8 mouse cellular contexts compared by ENCODE assay signal in the genomic region with DNA sequence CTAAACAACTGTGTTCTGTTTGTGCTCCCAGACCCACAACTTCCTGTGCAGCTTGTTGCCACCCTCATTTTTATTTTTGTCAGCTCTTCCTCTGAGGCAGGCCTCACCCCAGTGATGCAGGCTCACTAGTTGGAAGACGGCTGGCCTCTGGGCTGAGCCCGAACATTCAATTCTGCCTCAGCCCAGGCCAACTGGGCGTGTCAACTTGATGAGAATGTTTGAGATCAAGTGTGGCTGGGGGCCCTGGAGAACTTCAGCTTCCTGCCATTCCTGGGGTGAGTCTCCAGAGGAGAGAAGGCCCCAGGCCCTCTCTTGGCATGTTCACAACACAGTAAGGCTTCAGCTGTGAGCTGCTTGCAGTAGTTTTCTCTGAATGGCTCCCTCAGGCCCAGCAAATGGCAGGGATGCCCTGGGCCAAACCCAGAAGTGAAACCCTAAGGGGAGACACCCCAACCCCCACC. TPM values are rescaled to one million over a fixed set of nuclear protein-coding genes. Genes with fewer than 3 reads are reported as not detected.
DNase-seq lines count a peak whose midpoint lies in the region; ATAC-seq lines count a peak whose summit lies in the region.

No protein-coding gene starts in this region.

- peaks cover 51% of the 10 kb centered on the region for H3K4me1 ChIP-seq in embryonic facial prominence, embryonic 13.5 days
- H3K4me1 ChIP-seq in intestine, embryonic 16.5 days (ENCODE audit: control insufficient read depth, insufficient read depth, low read length): peaks cover 46% of the 10 kb centered on the region
- 0 out of 2 replicates have a peak, but pooled peaks cover 5% of the 10 kb centered on the region for H3K4me1 ChIP-seq in hindbrain, embryonic 12.5 days

- ATAC-seq in embryonic facial prominence, embryonic 13.5 days (ENCODE audit: insufficient number of reproducible peaks, insufficient read depth, low FRiP score, low TSS enrichment, low read depth): no peak
- no peak; the same call in 1 of the 2 replicates for ATAC-seq in intestine, embryonic 16.5 days
- no peak for ATAC-seq in hindbrain, embryonic 12.5 days (ENCODE audit: low FRiP score)

- no peak overlapping the region for H3K4me2 ChIP-seq in embryonic facial prominence, embryonic 13.5 days
- no peak overlapping the region for H3K4me2 ChIP-seq in intestine, embryonic 16.5 days (ENCODE audit: low read depth, low read length)
- no peak overlapping the region for H3K4me2 ChIP-seq in hindbrain, embryonic 12.5 days (replicated peaks)

- H3K9me3 ChIP-seq in embryonic facial prominence, embryonic 13.5 days: no peaks in the 10 kb centered on the region
- H3K9me3 ChIP-seq in intestine, embryonic 16.5 days (ENCODE audit: control insufficient read depth, low read length): no peaks in the 10 kb centered on the region
- H3K9me3 ChIP-seq in hindbrain, embryonic 12.5 days (replicated peaks): no peaks in the 10 kb centered on the region

- H3K9ac ChIP-seq in embryonic facial prominence, embryonic 13.5 days: no peak overlapping the region
- peak overlapping the region; percentile 30; the same call in 1 of the 2 replicates for H3K9ac ChIP-seq in intestine, embryonic 16.5 days (ENCODE audit: low read depth, low read length)
- no peak overlapping the region for H3K9ac ChIP-seq in hindbrain, embryonic 12.5 days

- peak overlapping the region; percentile 89 for H3K27ac ChIP-seq in embryonic facial prominence, embryonic 13.5 days
- peak overlapping the region; percentile 95 for H3K27ac ChIP-seq in intestine, embryonic 16.5 days (ENCODE audit: low read length)
- no peak overlapping the region for H3K27ac ChIP-seq in hindbrain, embryonic 12.5 days

- no peaks in the 10 kb centered on the region for H3K27me3 ChIP-seq in embryonic facial prominence, embryonic 13.5 days
- H3K27me3 ChIP-seq in intestine, embryonic 16.5 days (replicated peaks; ENCODE audit: control insufficient read depth, insufficient read depth, low read length): no peaks in the 10 kb centered on the region
- no peaks in the 10 kb centered on the region for H3K27me3 ChIP-seq in hindbrain, embryonic 12.5 days

- no peaks in the 10 kb centered on the region for H3K36me3 ChIP-seq in embryonic facial prominence, embryonic 13.5 days
- no peaks in the 10 kb centered on the region for H3K36me3 ChIP-seq in intestine, embryonic 16.5 days (ENCODE audit: control insufficient read depth, insufficient read depth, low read length)
- no peaks in the 10 kb centered on the region for H3K36me3 ChIP-seq in hindbrain, embryonic 12.5 days

- 56% methylated on average over 3 of the region's 3 CpGs for WGBS in embryonic facial prominence, embryonic 13.5 days
- WGBS in intestine, embryonic 16.5 days: 45% methylated on average over 3 of the region's 3 CpGs
- WGBS in hindbrain, embryonic 12.5 days: 84% methylated on average over 3 of the region's 3 CpGs

- peak; percentile 24 for DNase-seq in adrenal gland, postnatal 10 days
- no peak for DNase-seq in adrenal gland, postnatal 14 days
- peak; percentile 82 for DNase-seq in naive thymus-derived CD4-positive, alpha-beta T cell, adult 2 months (ENCODE audit: low read depth)
- no peak for DNase-seq in Muller cell, postnatal 12 days (ENCODE audit: inconsistent ontology term)
- no peak for DNase-seq in right cerebral cortex, postnatal 4 days

- no peak overlapping the region for H3K4me3 ChIP-seq in embryonic facial prominence, embryonic 13.5 days
- H3K4me3 ChIP-seq in intestine, embryonic 16.5 days (ENCODE audit: low read length): no peak overlapping the region
- no peak overlapping the region for H3K4me3 ChIP-seq in hindbrain, embryonic 12.5 days

RNA-seq across cellular contexts. Expression of a gene that starts 1.7 kb away (rescaled TPM):
- 100 to 1,000 TPM in 1 of 2 experiments, 10 to 100 TPM in 1; 92.2 to 104 TPM for total RNA-seq in adrenal gland, postnatal 10 days (2021)
- 109 and 110 TPM in 2 replicates for total RNA-seq in adrenal gland, postnatal 14 days (2021)
- polyA plus RNA-seq in embryonic facial prominence, embryonic 13.5 days (2015; fragmentation: Nextera tagmentation; extraction: Ambion mirVana): 130 and 135 TPM in 2 replicates
- 65.7 and 72.7 TPM in 2 replicates for polyA plus RNA-seq in intestine, embryonic 16.5 days (2015; fragmentation: Nextera tagmentation; extraction: Ambion mirVana)
- 103 and 113 TPM in 2 replicates for polyA plus RNA-seq in hindbrain, embryonic 12.5 days (2016; fragmentation: Nextera tagmentation; extraction: Ambion mirVana)

RNA-seq across cellular contexts. Expression of a gene that starts 50.4 kb away (rescaled TPM):
- 10 to 100 TPM; 41.0 to 41.3 TPM for total RNA-seq in adrenal gland, postnatal 10 days (2021)
- 42.0 and 44.8 TPM in 2 replicates for total RNA-seq in adrenal gland, postnatal 14 days (2021)
- 50.5 and 54.7 TPM in 2 replicates for polyA plus RNA-seq in embryonic facial prominence, embryonic 13.5 days (2015; fragmentation: Nextera tagmentation; extraction: Ambion mirVana)
- polyA plus RNA-seq in intestine, embryonic 16.5 days (2015; fragmentation: Nextera tagmentation; extraction: Ambion mirVana): 35.8 and 36.1 TPM in 2 replicates
- 73.3 and 77.5 TPM in 2 replicates for polyA plus RNA-seq in hindbrain, embryonic 12.5 days (2016; fragmentation: Nextera tagmentation; extraction: Ambion mirVana)

RNA-seq across cellular contexts. Expression of a gene that starts 50.7 kb away (rescaled TPM):
- 10 to 100 TPM; 25.6 to 26.0 TPM for total RNA-seq in adrenal gland, postnatal 10 days (2021)
- 23.2 and 26.1 TPM in 2 replicates for total RNA-seq in adrenal gland, postnatal 14 days (2021)
- polyA plus RNA-seq in embryonic facial prominence, embryonic 13.5 days (2015; fragmentation: Nextera tagmentation; extraction: Ambion mirVana): 82.9 and 97.9 TPM in 2 replicates
- polyA plus RNA-seq in intestine, embryonic 16.5 days (2015; fragmentation: Nextera tagmentation; extraction: Ambion mirVana): 65.8 and 74.1 TPM in 2 replicates
- 113 and 119 TPM in 2 replicates for polyA plus RNA-seq in hindbrain, embryonic 12.5 days (2016; fragmentation: Nextera tagmentation; extraction: Ambion mirVana)

Comparison
In these comparisons a context has a peak if more than half of its experiments do, and no peak if none do; other contexts are left out.
1. DNase-seq: peak in adrenal gland, postnatal 10 days (single experiment) and naive thymus-derived CD4-positive, alpha-beta T cell, adult 2 months (single experiment); none in adrenal gland, postnatal 14 days (single experiment), Muller cell, postnatal 12 days (single experiment) and right cerebral cortex, postnatal 4 days (single experiment).